Comparison of ENCODE assay signal across 29 mouse cellular contexts in the genomic region with DNA sequence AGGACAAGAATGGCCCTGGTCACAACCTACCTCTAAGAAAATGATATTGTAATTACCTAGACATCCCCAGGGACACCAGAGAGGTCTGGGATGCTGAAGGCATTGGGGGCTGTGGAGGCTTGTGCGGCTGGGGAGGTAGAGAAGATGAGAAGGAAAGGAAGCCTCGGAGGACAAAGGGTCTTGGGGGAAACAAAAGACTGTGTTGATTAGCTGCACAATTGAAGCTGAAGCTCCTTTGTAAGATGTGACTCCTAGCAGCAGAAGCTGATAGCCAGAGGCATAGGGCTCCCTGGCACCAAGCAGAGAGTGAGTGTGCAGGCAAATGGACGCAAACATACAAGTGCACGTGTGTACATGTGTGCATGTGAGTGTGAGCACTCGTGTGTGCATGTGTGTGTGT. TPM values are rescaled to one million over a fixed set of nuclear protein-coding genes. Genes with fewer than 3 reads are reported as not detected.
A peak's percentile ranks its signal among the peaks of the same experiment; 100 is the strongest.
DNase-seq lines count a peak whose midpoint lies in the region; ATAC-seq and TF ChIP-seq lines count a peak whose summit lies in the region.
"Had no signal": no experiment of that assay in that cellular context is flagged by ENCODE, and none has a peak within 500 bp of the region (broad histone marks: within the 10 kb centered on the region; RNA-seq: fewer than 3 reads in every experiment).

No protein-coding gene starts in this region.

- WGBS in midbrain, embryonic 13.5 days = 25% methylated on average over 5 of the region's 5 CpGs
- 24% methylated on average over 5 of the region's 5 CpGs for WGBS in midbrain, embryonic 15.5 days
- WGBS in hindbrain, embryonic 11.5 days = 43% methylated on average over 5 of the region's 5 CpGs
- 28% methylated on average over 5 of the region's 5 CpGs for WGBS in midbrain, postnatal 0 days
- WGBS in thymus, adult 2 months = 89% methylated on average over 5 of the region's 5 CpGs

- H3K36me3 ChIP-seq in midbrain, embryonic 13.5 days = no peaks in the 10 kb centered on the region
- H3K36me3 ChIP-seq in midbrain, embryonic 15.5 days (replicated peaks) = no peaks in the 10 kb centered on the region
- no peaks in the 10 kb centered on the region for H3K36me3 ChIP-seq in ES-E14 (ENCODE audit: control insufficient read depth, insufficient read depth, low read length, poor library complexity, severe bottlenecking)
- H3K36me3 ChIP-seq in hindbrain, embryonic 11.5 days (ENCODE audit: control insufficient read depth, insufficient read depth, low read length) = no peaks in the 10 kb centered on the region
- no peaks in the 10 kb centered on the region for H3K36me3 ChIP-seq in midbrain, postnatal 0 days (ENCODE audit: insufficient read depth, low read length)
- H3K36me3 ChIP-seq in thymus, adult 2 months (ENCODE audit: control insufficient read depth, insufficient read depth, low read length) = no peaks in the 10 kb centered on the region
- H3K36me3 ChIP-seq: embryonic facial prominence, embryonic 12.5 days; heart, embryonic 13.5 days; liver, embryonic 13.5 days had no signal

- ATAC-seq in midbrain, embryonic 13.5 days = 0 out of 2 replicates have a peak, but pooled peaks have one; percentile 37
- ATAC-seq in midbrain, embryonic 15.5 days (replicated peaks) = no peak
- no peak for ATAC-seq in hindbrain, embryonic 11.5 days (ENCODE audit: low FRiP score)
- ATAC-seq in midbrain, postnatal 0 days (ENCODE audit: low FRiP score) = no peak
- ATAC-seq: forebrain, embryonic 13.5 days had no signal

- DNase-seq in ES-E14 (ENCODE audit: low read depth, low spot score) = peak; percentile 42
- peak; percentile 15 for DNase-seq in hindbrain, embryonic 11.5 days (ENCODE audit: low spot score)
- DNase-seq in midbrain, postnatal 0 days (ENCODE audit: low spot score) = peak; percentile 4
- DNase-seq in frontal cortex, postnatal 25 days (ENCODE audit: low spot score in 2 of 2) = no peak
- no peak for DNase-seq in thymus, adult 2 months
- DNase-seq in urinary bladder, postnatal 14 days (ENCODE audit: low spot score) = no peak
- DNase-seq: adrenal gland, adult 8-10 months; gastrocnemius, postnatal 14 days; heart, adult 11 months; heart, postnatal 14 days; kidney, adult 18-20 months; layer of hippocampus, adult 9-11 months; liver, embryonic 13.5 days; lung, embryonic 14.5 days; thymus, postnatal 25 days had no signal

- peaks cover 14% of the 10 kb centered on the region for H3K4me1 ChIP-seq in midbrain, embryonic 13.5 days (replicated peaks)
- H3K4me1 ChIP-seq in midbrain, embryonic 15.5 days = peaks cover 7% of the 10 kb centered on the region; the same call in 1 of the 2 replicates
- peaks cover 0 to 3% of the 10 kb centered on the region in 2 experiments; a peak in 1 of 4 replicates for H3K4me1 ChIP-seq in ES-E14 (ENCODE audit: control insufficient read depth in 2 of 2, insufficient read depth in 2 of 2, low read length in 2 of 2, poor library complexity in 1 of 2)
- H3K4me1 ChIP-seq in hindbrain, embryonic 11.5 days (replicated peaks; ENCODE audit: control insufficient read depth, insufficient read depth, low read length) = no peaks in the 10 kb centered on the region
- peaks cover 4% of the 10 kb centered on the region; the same call in 1 of the 2 replicates for H3K4me1 ChIP-seq in midbrain, postnatal 0 days (ENCODE audit: insufficient read depth, low read length)
- H3K4me1 ChIP-seq in thymus, adult 2 months (replicated peaks; ENCODE audit: control insufficient read depth, insufficient read depth, low read length) = no peaks in the 10 kb centered on the region
- H3K4me1 ChIP-seq: embryonic facial prominence, embryonic 12.5 days; liver, embryonic 13.5 days had no signal

- H3K27ac ChIP-seq in midbrain, embryonic 13.5 days = no peak overlapping the region; the same call in 1 of the 2 replicates
- no peak overlapping the region for H3K27ac ChIP-seq in midbrain, embryonic 15.5 days
- H3K27ac ChIP-seq in ES-E14 (ENCODE audit: insufficient read depth, low read depth, low read length, poor library complexity, severe bottlenecking) = no peak overlapping the region
- H3K27ac ChIP-seq in hindbrain, embryonic 11.5 days (ENCODE audit: low read depth, low read length) = no peak overlapping the region
- no peak overlapping the region for H3K27ac ChIP-seq in midbrain, postnatal 0 days (ENCODE audit: low read depth, low read length)
- H3K27ac ChIP-seq in thymus, adult 2 months (ENCODE audit: control insufficient read depth, insufficient read depth, low read length) = no peak overlapping the region
- H3K27ac ChIP-seq: embryonic facial prominence, embryonic 12.5 days; forebrain, embryonic 13.5 days; heart, embryonic 13.5 days; kidney, postnatal 0 days; liver, embryonic 13.5 days had no signal

- H3K9ac ChIP-seq in midbrain, embryonic 13.5 days (replicated peaks) = no peak overlapping the region
- H3K9ac ChIP-seq in midbrain, embryonic 15.5 days = no peak overlapping the region
- no peak overlapping the region for H3K9ac ChIP-seq in ES-E14 (ENCODE audit: insufficient read depth, low read depth, low read length, poor library complexity, severe bottlenecking)
- H3K9ac ChIP-seq in hindbrain, embryonic 11.5 days (ENCODE audit: low read depth, low read length) = no peak overlapping the region
- no peak overlapping the region for H3K9ac ChIP-seq in midbrain, postnatal 0 days (replicated peaks; ENCODE audit: low read length, poor library complexity, severe bottlenecking)
- H3K9ac ChIP-seq: embryonic facial prominence, embryonic 12.5 days; forebrain, embryonic 13.5 days; heart, embryonic 13.5 days; liver, embryonic 13.5 days; lung, embryonic 14.5 days had no signal

- TF ChIP-seq POLR2A in thymus, adult 2 months (IDR thresholded peaks at IDR 0.05; ENCODE audit: control insufficient read depth, extremely low read depth, insufficient read depth, low read length, poor library complexity) = no peak

- H3K4me3 ChIP-seq in midbrain, embryonic 13.5 days (replicated peaks) = no peak overlapping the region
- H3K4me3 ChIP-seq in midbrain, embryonic 15.5 days = no peak overlapping the region
- no peak overlapping the region for H3K4me3 ChIP-seq in ES-E14 (ENCODE audit: insufficient read depth in 1 of 2, low read depth in 1 of 2, low read length in 2 of 2, poor library complexity in 1 of 2, severe bottlenecking in 1 of 2)
- no peak overlapping the region for H3K4me3 ChIP-seq in hindbrain, embryonic 11.5 days (ENCODE audit: low read depth, low read length)
- no peak overlapping the region for H3K4me3 ChIP-seq in midbrain, postnatal 0 days (ENCODE audit: low read depth, low read length)
- H3K4me3 ChIP-seq in thymus, adult 2 months (ENCODE audit: control insufficient read depth, insufficient read depth, low read length) = no peak overlapping the region
- H3K4me3 ChIP-seq: embryonic facial prominence, embryonic 12.5 days; forebrain, embryonic 13.5 days; heart, embryonic 13.5 days; liver, embryonic 13.5 days had no signal

- TF ChIP-seq CTCF in midbrain, postnatal 0 days (IDR thresholded peaks at IDR 0.05) = no peak
- TF ChIP-seq CTCF in thymus, adult 2 months (IDR thresholded peaks at IDR 0.05; ENCODE audit: borderline replicate concordance, control insufficient read depth, extremely low read depth, insufficient read depth, low read length, poor library complexity) = no peak

- no peaks in the 10 kb centered on the region for H3K9me3 ChIP-seq in midbrain, embryonic 13.5 days
- no peaks in the 10 kb centered on the region for H3K9me3 ChIP-seq in midbrain, embryonic 15.5 days
- H3K9me3 ChIP-seq in ES-E14 (ENCODE audit: control insufficient read depth, insufficient read depth, low read depth, low read length) = no peaks in the 10 kb centered on the region
- no peaks in the 10 kb centered on the region for H3K9me3 ChIP-seq in hindbrain, embryonic 11.5 days (ENCODE audit: control insufficient read depth, low read length)
- no peaks in the 10 kb centered on the region for H3K9me3 ChIP-seq in midbrain, postnatal 0 days (ENCODE audit: low read length)
- H3K9me3 ChIP-seq: embryonic facial prominence, embryonic 12.5 days; forebrain, embryonic 13.5 days; heart, embryonic 13.5 days; liver, embryonic 13.5 days had no signal

- in situ Hi-C loops in ES-E14 (cut with MboI; ENCODE audit: low sequenced_read_pairs in 2 of 2, unreplicated experiment in 2 of 2) = no loop called here

- no peak overlapping the region for H3K4me2 ChIP-seq in midbrain, embryonic 13.5 days (replicated peaks)
- no peak overlapping the region for H3K4me2 ChIP-seq in midbrain, embryonic 15.5 days
- no peak overlapping the region for H3K4me2 ChIP-seq in hindbrain, embryonic 11.5 days (replicated peaks; ENCODE audit: low read depth, low read length)
- H3K4me2 ChIP-seq in midbrain, postnatal 0 days (ENCODE audit: low read depth, low read length, poor library complexity, severe bottlenecking) = no peak overlapping the region
- H3K4me2 ChIP-seq: embryonic facial prominence, embryonic 12.5 days; forebrain, embryonic 13.5 days; heart, embryonic 13.5 days; liver, embryonic 13.5 days; lung, embryonic 14.5 days had no signal

- H3K27me3 ChIP-seq in midbrain, embryonic 13.5 days = no peaks in the 10 kb centered on the region
- H3K27me3 ChIP-seq in midbrain, embryonic 15.5 days (replicated peaks) = no peaks in the 10 kb centered on the region
- no peaks in the 10 kb centered on the region for H3K27me3 ChIP-seq in hindbrain, embryonic 11.5 days (ENCODE audit: control insufficient read depth, insufficient read depth, low read length)
- H3K27me3 ChIP-seq in midbrain, postnatal 0 days (ENCODE audit: insufficient read depth, low read length) = no peaks in the 10 kb centered on the region
- H3K27me3 ChIP-seq in thymus, adult 2 months (ENCODE audit: control insufficient read depth, insufficient read depth, low read length) = no peaks in the 10 kb centered on the region
- H3K27me3 ChIP-seq: embryonic facial prominence, embryonic 12.5 days; forebrain, embryonic 13.5 days; heart, embryonic 13.5 days; liver, embryonic 13.5 days had no signal

RNA-seq across cellular contexts. Expression of gene Otof, which starts 45.1 kb away (rescaled TPM):
- polyA plus RNA-seq in midbrain, embryonic 13.5 days (2015; fragmentation: Nextera tagmentation; extraction: Ambion mirVana) = 1.2 and 1.6 TPM in 2 replicates
- 4.0 TPM in 2 replicates for polyA plus RNA-seq in midbrain, embryonic 15.5 days (2015; fragmentation: Nextera tagmentation; extraction: Ambion mirVana)
- total RNA-seq in ES-E14 (2012; rRNA removed) = 0.18 and 0.26 TPM in 2 replicates
- 0.12 and 0.17 TPM in 2 replicates for polyA plus RNA-seq in hindbrain, embryonic 11.5 days (2014; fragmentation: Nextera tagmentation; extraction: Ambion mirVana)
- 6.1 and 9.9 TPM in 2 replicates for total RNA-seq in midbrain, postnatal 0 days (2014; rRNA removed)
- 4.7 and 4.9 TPM in 2 replicates for polyA plus RNA-seq in midbrain, postnatal 0 days (2015; fragmentation: Nextera tagmentation; extraction: Ambion mirVana)
- polyA plus RNA-seq in thymus, adult 2 months (2012; rRNA removed) = 0.92 and 0.94 TPM in 2 replicates
- total RNA-seq: heart, postnatal 14 days; monocyte, adult 5-6 weeks had no signal

RNA-seq across cellular contexts. Expression of gene 1700001C02Rik, which starts 49.2 kb away (rescaled TPM):
- 0.48 TPM in 1 of 2 replicates, not detected in the other for polyA plus RNA-seq in midbrain, embryonic 13.5 days (2015; fragmentation: Nextera tagmentation; extraction: Ambion mirVana)
- 0.96 and 1.2 TPM in 2 replicates for polyA plus RNA-seq in midbrain, embryonic 15.5 days (2015; fragmentation: Nextera tagmentation; extraction: Ambion mirVana)
- total RNA-seq in ES-E14 (2012; rRNA removed) = not detected in 2 replicates
- 0.28 and 1.1 TPM in 2 replicates for polyA plus RNA-seq in hindbrain, embryonic 11.5 days (2014; fragmentation: Nextera tagmentation; extraction: Ambion mirVana)
- total RNA-seq in midbrain, postnatal 0 days (2014; rRNA removed) = 1.4 and 1.6 TPM in 2 replicates
- polyA plus RNA-seq in midbrain, postnatal 0 days (2015; fragmentation: Nextera tagmentation; extraction: Ambion mirVana) = 2.9 and 3.4 TPM in 2 replicates
- 0.51 and 0.60 TPM in 2 replicates for polyA plus RNA-seq in thymus, adult 2 months (2012; rRNA removed)
- total RNA-seq: adrenal gland, adult 8-10 months; gastrocnemius, postnatal 14 days; heart, postnatal 14 days; left cerebral cortex, adult 18-20 months; left cerebral cortex, postnatal 36 days; megakaryocyte, adult 5-6 weeks; monocyte, adult 5-6 weeks had no signal
- polyA plus RNA-seq: embryonic facial prominence, embryonic 12.5 days; heart, embryonic 13.5 days; kidney, postnatal 0 days; large intestine, adult 2 months; limb, embryonic 14.5 days; liver, embryonic 13.5 days; lung, embryonic 14.5 days; neural tube, embryonic 11.5 days; spleen, adult 2 months had no signal

Comparison
In these comparisons a context has a peak if more than half of its experiments do, and no peak if none do; other contexts are left out.
1. DNase-seq: peak in ES-E14 (single experiment), hindbrain, embryonic 11.5 days (single experiment) and midbrain, postnatal 0 days (single experiment); none in frontal cortex, postnatal 25 days (0 of 2), thymus, adult 2 months (single experiment) and urinary bladder, postnatal 14 days (single experiment).